Mouse (Mus musculus): Measurements from ENCODE around the gene Gramd1c. TPM values are rescaled to one million over a fixed set of nuclear protein-coding genes. Genes with fewer than 3 reads are reported as not detected.

Gramd1c gene
- polyA plus RNA-seq, 1 experiment from 2014 or later: 7.8 TPM

DNA sequence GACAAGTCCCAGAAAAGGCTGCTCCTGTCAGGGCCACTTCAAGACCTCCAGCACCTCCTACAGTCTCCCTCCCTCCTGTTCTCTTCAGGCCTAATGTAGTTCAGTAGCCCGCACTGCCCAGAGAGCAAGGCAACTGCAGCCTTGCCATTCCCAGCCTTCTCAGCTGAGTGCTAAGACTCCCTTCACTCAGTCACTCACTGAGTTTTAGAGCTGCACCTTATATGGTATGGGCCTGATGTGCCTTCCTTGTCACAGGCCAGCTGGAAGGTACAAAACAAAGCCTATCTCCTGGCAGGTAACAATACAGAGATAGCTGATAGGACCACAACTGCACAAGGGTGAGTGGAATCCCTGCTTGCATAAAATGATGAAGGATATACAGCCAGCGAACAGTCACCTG, 90.8 kb downstream of the Gramd1c start:
- no peak for ATAC-seq
- no peaks in the 10 kb centered on the region for H3K27me3 ChIP-seq (replicated peaks; ENCODE audit: control insufficient read depth, insufficient read depth, low read length)

DNA sequence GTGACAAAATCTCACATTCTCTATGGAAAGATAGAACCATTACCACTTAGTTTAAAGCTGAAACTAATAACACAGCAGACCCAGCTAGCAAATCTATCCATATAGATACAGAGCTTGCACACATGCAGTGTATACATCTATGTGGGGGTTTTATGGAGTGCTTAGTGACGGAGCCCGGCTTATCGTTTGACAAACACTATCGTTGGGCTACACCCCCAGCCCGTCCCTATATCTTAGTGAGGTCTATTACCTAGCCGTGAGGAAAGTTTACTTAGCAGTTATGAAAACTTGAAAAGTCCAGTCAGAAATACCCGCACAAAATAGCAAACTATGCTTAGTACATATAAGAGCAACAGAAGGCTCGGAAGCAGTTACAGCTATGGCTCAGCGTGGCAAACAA, 91.4 kb downstream of the Gramd1c start:
- 63% methylated on average over 9 of the region's 9 CpGs for WGBS

More for the DNA sequence above, 90.8 kb downstream of the Gramd1c start:
- no peaks in the 10 kb centered on the region for H3K9me3 ChIP-seq (ENCODE audit: control insufficient read depth, low read length)
- H3K4me3 ChIP-seq (ENCODE audit: low read length): no peak overlapping the region
- WGBS: 86% methylated on average over 2 of the region's 2 CpGs
- H3K4me2 ChIP-seq (ENCODE audit: low read depth, low read length): no peak overlapping the region
- H3K36me3 ChIP-seq (ENCODE audit: control insufficient read depth, insufficient read depth, low read length): no peaks in the 10 kb centered on the region
- H3K27ac ChIP-seq (ENCODE audit: low read length): no peak overlapping the region
- H3K9ac ChIP-seq (ENCODE audit: low read depth, low read length): no peak overlapping the region
- H3K4me1 ChIP-seq (ENCODE audit: control insufficient read depth, insufficient read depth, low read length): no peaks in the 10 kb centered on the region

DNA sequence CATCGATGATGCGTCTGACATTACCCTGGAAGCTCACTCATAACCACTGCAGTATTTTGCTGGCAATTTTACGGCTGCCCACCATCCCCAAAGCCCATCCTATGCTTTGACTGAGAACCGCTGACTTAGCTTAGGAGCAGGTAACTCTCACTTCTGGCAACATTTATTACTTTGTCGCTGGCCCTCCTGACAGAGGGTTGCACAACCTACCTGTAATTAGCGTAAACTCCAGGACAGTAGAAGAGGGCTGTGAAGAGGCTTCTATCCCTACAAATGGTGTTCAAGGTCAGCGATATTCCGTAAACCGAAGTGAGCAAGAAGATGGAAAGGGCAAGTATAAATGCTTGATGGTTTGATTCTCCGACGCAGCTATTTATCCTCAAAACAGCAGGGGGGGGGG, 92.0 kb downstream of the Gramd1c start:
- no peak overlapping the region for H3K27ac ChIP-seq (ENCODE audit: low read length)
- H3K36me3 ChIP-seq (ENCODE audit: control insufficient read depth, insufficient read depth, low read length): no peaks in the 10 kb centered on the region
- peak; percentile 59; the same call in 1 of the 2 replicates for ATAC-seq
- H3K4me1 ChIP-seq (ENCODE audit: control insufficient read depth, insufficient read depth, low read length): no peaks in the 10 kb centered on the region
- WGBS: 80% methylated on average over 11 of the region's 11 CpGs
- H3K9me3 ChIP-seq (ENCODE audit: control insufficient read depth, low read length): no peaks in the 10 kb centered on the region
- no peaks in the 10 kb centered on the region for H3K27me3 ChIP-seq (replicated peaks; ENCODE audit: control insufficient read depth, insufficient read depth, low read length)
- no peak overlapping the region for H3K9ac ChIP-seq (ENCODE audit: low read depth, low read length)
- H3K4me2 ChIP-seq (ENCODE audit: low read depth, low read length): no peak overlapping the region
- H3K4me3 ChIP-seq (ENCODE audit: low read length): no peak overlapping the region

More for the DNA sequence above, 91.4 kb downstream of the Gramd1c start:
- no peak overlapping the region for H3K27ac ChIP-seq (ENCODE audit: low read length)
- no peak overlapping the region for H3K4me2 ChIP-seq (ENCODE audit: low read depth, low read length)
- H3K36me3 ChIP-seq (ENCODE audit: control insufficient read depth, insufficient read depth, low read length): no peaks in the 10 kb centered on the region
- H3K4me3 ChIP-seq (ENCODE audit: low read length): no peak overlapping the region
- ATAC-seq: no peak
- no peaks in the 10 kb centered on the region for H3K9me3 ChIP-seq (ENCODE audit: control insufficient read depth, low read length)
- no peaks in the 10 kb centered on the region for H3K27me3 ChIP-seq (replicated peaks; ENCODE audit: control insufficient read depth, insufficient read depth, low read length)
- H3K9ac ChIP-seq (ENCODE audit: low read depth, low read length): no peak overlapping the region
- no peaks in the 10 kb centered on the region for H3K4me1 ChIP-seq (ENCODE audit: control insufficient read depth, insufficient read depth, low read length)

DNA sequence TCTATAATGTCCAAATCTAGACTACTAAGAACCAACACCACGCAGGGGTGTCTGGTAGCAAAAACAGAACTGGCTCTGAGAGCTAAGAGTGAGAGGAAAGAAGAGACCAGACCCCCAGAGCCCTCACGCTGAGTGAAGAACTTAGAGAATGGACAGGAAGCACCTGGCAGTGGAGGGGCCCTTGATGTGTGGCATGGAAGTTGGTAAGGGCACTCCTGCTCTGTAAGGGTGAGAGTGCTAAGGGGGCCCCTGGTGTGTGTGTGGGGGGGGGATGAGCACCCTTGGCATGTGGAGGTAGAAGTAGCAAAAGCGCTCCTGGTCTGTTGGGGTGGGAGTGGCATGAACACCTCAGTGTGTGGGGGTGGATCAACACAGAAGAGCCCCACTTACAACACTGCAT, 92.7 kb downstream of the Gramd1c start:
- Histone ChIP-seq H3K27me3 (replicated peaks; ENCODE audit: control insufficient read depth, insufficient read depth, low read length) (no peaks in the 10 kb centered on the region), H3K27ac (ENCODE audit: low read length) (no peak overlapping the region), H3K9ac (ENCODE audit: low read depth, low read length) (no peak overlapping the region), H3K4me1 (ENCODE audit: control insufficient read depth, insufficient read depth, low read length) (no peaks in the 10 kb centered on the region), H3K9me3 (ENCODE audit: control insufficient read depth, low read length) (no peaks in the 10 kb centered on the region), H3K4me2 (ENCODE audit: low read depth, low read length) (no peak overlapping the region), H3K36me3 (ENCODE audit: control insufficient read depth, insufficient read depth, low read length) (no peaks in the 10 kb centered on the region), H3K4me3 (ENCODE audit: low read length) (no peak overlapping the region)
- WGBS: 86% methylated on average over 3 of the region's 3 CpGs
- no peak for ATAC-seq

DNA sequence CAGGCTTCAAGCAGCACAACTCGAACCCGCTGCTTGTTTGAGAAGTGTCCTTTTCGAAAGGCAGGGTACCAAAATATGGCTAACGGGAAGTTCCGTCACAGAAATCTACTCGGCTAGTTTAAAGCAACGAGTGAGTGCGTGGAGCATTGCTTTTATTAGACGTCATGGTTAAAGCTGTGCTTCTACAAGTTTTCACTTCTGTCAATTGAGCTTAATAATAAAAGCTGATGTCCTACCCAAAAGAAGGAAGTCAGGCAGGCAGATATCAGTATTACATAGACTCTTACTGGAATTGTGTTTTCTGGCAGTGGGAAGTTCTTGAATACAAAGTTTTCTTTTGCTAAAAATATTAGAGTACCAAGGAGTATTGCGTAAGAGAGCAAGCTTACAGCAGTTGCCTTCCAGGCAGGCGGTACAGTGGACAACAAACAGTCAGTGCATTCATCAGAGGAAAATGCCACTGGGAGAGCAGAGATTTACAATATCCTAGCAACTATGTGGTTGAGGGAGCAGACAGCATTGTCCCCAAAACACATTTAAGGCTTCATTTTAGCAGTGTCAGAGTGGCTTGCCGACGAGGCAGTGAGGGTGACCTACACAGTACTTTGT, 97.3 kb downstream of the Gramd1c start:
- H3K9ac ChIP-seq (ENCODE audit: low read depth, low read length): no peak overlapping the region
- no peaks in the 10 kb centered on the region for H3K27me3 ChIP-seq (replicated peaks; ENCODE audit: control insufficient read depth, insufficient read depth, low read length)
- 88% methylated on average over 13 of the region's 13 CpGs for WGBS
- H3K4me1 ChIP-seq (ENCODE audit: control insufficient read depth, insufficient read depth, low read length): no peaks in the 10 kb centered on the region
- no peak overlapping the region for H3K4me3 ChIP-seq (ENCODE audit: low read length)
- no peaks in the 10 kb centered on the region for H3K9me3 ChIP-seq (ENCODE audit: control insufficient read depth, low read length)
- ATAC-seq: no peak
- no peak overlapping the region for H3K4me2 ChIP-seq (ENCODE audit: low read depth, low read length)
- no peaks in the 10 kb centered on the region for H3K36me3 ChIP-seq (ENCODE audit: control insufficient read depth, insufficient read depth, low read length)
- no peak overlapping the region for H3K27ac ChIP-seq (ENCODE audit: low read length)

GRCm38 (mm10) chr16:43963780-43964179, 99.4 kb downstream of the Gramd1c start:
- Histone ChIP-seq H3K9me3 (ENCODE audit: control insufficient read depth, low read length) (no peaks in the 10 kb centered on the region), H3K36me3 (ENCODE audit: control insufficient read depth, insufficient read depth, low read length) (no peaks in the 10 kb centered on the region), H3K4me3 (ENCODE audit: low read length) (no peak overlapping the region), H3K4me1 (ENCODE audit: control insufficient read depth, insufficient read depth, low read length) (no peaks in the 10 kb centered on the region), H3K9ac (ENCODE audit: low read depth, low read length) (no peak overlapping the region), H3K27ac (ENCODE audit: low read length) (no peak overlapping the region), H3K27me3 (replicated peaks; ENCODE audit: control insufficient read depth, insufficient read depth, low read length) (no peaks in the 10 kb centered on the region), H3K4me2 (ENCODE audit: low read depth, low read length) (no peak overlapping the region)
- ATAC-seq: no peak
- 74% methylated on average over 3 of the region's 3 CpGs for WGBS

DNA sequence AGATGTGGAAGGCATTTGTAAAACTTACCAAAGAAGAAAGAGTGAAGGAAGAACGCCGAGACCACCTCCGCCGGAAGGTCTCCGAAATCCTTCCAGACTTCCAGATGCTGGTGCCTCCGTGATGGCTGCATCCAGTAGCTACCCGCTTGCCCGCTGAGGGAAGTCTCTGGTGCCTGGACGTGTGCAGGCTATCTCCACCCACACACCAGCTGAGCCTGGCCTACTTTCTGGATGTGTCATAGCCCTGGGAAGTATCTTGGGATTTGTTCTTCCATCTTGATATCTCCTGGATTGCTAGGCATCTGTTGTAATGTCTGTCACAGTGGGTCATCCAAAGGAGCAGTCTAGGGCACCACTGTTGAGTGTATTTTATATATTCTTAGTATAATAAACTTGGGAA, 99.9 kb downstream of the Gramd1c start:
- H3K36me3 ChIP-seq (ENCODE audit: control insufficient read depth, insufficient read depth, low read length): no peaks in the 10 kb centered on the region
- H3K9ac ChIP-seq (ENCODE audit: low read depth, low read length): no peak overlapping the region
- ATAC-seq: no peak

GRCm38 (mm10) chr16:43958038-43958437, 105.1 kb downstream of the Gramd1c start:
- no peaks in the 10 kb centered on the region for H3K36me3 ChIP-seq (ENCODE audit: control insufficient read depth, insufficient read depth, low read length)
- ATAC-seq: no peak
- no peak overlapping the region for H3K4me3 ChIP-seq (ENCODE audit: low read length)
- no peak overlapping the region for H3K9ac ChIP-seq (ENCODE audit: low read depth, low read length)
- WGBS: 89% methylated on average over 4 of the region's 4 CpGs
- H3K27ac ChIP-seq (ENCODE audit: low read length): no peak overlapping the region
- H3K4me2 ChIP-seq (ENCODE audit: low read depth, low read length): no peak overlapping the region
- no peaks in the 10 kb centered on the region for H3K27me3 ChIP-seq (replicated peaks; ENCODE audit: control insufficient read depth, insufficient read depth, low read length)
- no peaks in the 10 kb centered on the region for H3K4me1 ChIP-seq (ENCODE audit: control insufficient read depth, insufficient read depth, low read length)
- no peaks in the 10 kb centered on the region for H3K9me3 ChIP-seq (ENCODE audit: control insufficient read depth, low read length)

More for the DNA sequence above, 99.9 kb downstream of the Gramd1c start:
- whole genome bisulfite sequencing: 92% methylated on average over 9 of the region's 9 CpGs
- Histone ChIP-seq H3K4me1 (ENCODE audit: control insufficient read depth, insufficient read depth, low read length) (no peaks in the 10 kb centered on the region), H3K4me3 (ENCODE audit: low read length) (no peak overlapping the region), H3K27me3 (replicated peaks; ENCODE audit: control insufficient read depth, insufficient read depth, low read length) (no peaks in the 10 kb centered on the region), H3K4me2 (ENCODE audit: low read depth, low read length) (no peak overlapping the region), H3K27ac (ENCODE audit: low read length) (no peak overlapping the region), H3K9me3 (ENCODE audit: control insufficient read depth, low read length) (no peaks in the 10 kb centered on the region)

- 65% methylated on average over 6 of the region's 6 CpGs for WGBS
- no peak for ATAC-seq
Observed at GRCm38 (mm10) chr16:43954913-43955312, 108.2 kb downstream of the Gramd1c start.

GRCm38 (mm10) chr16:43951591-43951990, 111.6 kb downstream of the Gramd1c start:
- Histone ChIP-seq H3K36me3 (ENCODE audit: control insufficient read depth, insufficient read depth, low read length) (no peaks in the 10 kb centered on the region), H3K4me1 (ENCODE audit: control insufficient read depth, insufficient read depth, low read length) (no peaks in the 10 kb centered on the region), H3K9ac (ENCODE audit: low read depth, low read length) (no peak overlapping the region), H3K9me3 (ENCODE audit: control insufficient read depth, low read length) (no peaks in the 10 kb centered on the region), H3K4me2 (ENCODE audit: low read depth, low read length) (no peak overlapping the region), H3K27me3 (replicated peaks; ENCODE audit: control insufficient read depth, insufficient read depth, low read length) (no peaks in the 10 kb centered on the region), H3K4me3 (ENCODE audit: low read length) (no peak overlapping the region), H3K27ac (ENCODE audit: low read length) (no peak overlapping the region)
- ATAC-seq: peak; percentile 69
- 48% methylated on average over 4 of the region's 4 CpGs for WGBS

More at GRCm38 (mm10) chr16:43954913-43955312, 108.2 kb downstream of the Gramd1c start:
- Histone ChIP-seq H3K4me1 (ENCODE audit: control insufficient read depth, insufficient read depth, low read length) (no peaks in the 10 kb centered on the region), H3K9ac (ENCODE audit: low read depth, low read length) (no peak overlapping the region), H3K27ac (ENCODE audit: low read length) (no peak overlapping the region), H3K36me3 (ENCODE audit: control insufficient read depth, insufficient read depth, low read length) (no peaks in the 10 kb centered on the region), H3K9me3 (ENCODE audit: control insufficient read depth, low read length) (no peaks in the 10 kb centered on the region), H3K4me2 (ENCODE audit: low read depth, low read length) (no peak overlapping the region), H3K4me3 (ENCODE audit: low read length) (no peak overlapping the region), H3K27me3 (replicated peaks; ENCODE audit: control insufficient read depth, insufficient read depth, low read length) (no peaks in the 10 kb centered on the region)
